Mouse (Mus musculus): Measurements from ENCODE around the gene Hck. TPM values are rescaled to one million over a fixed set of nuclear protein-coding genes. Genes with fewer than 3 reads are reported as not detected.

Gene Hck
- polyA plus RNA-seq, 2 experiments = 8.4 to 11.1 TPM

DNA sequence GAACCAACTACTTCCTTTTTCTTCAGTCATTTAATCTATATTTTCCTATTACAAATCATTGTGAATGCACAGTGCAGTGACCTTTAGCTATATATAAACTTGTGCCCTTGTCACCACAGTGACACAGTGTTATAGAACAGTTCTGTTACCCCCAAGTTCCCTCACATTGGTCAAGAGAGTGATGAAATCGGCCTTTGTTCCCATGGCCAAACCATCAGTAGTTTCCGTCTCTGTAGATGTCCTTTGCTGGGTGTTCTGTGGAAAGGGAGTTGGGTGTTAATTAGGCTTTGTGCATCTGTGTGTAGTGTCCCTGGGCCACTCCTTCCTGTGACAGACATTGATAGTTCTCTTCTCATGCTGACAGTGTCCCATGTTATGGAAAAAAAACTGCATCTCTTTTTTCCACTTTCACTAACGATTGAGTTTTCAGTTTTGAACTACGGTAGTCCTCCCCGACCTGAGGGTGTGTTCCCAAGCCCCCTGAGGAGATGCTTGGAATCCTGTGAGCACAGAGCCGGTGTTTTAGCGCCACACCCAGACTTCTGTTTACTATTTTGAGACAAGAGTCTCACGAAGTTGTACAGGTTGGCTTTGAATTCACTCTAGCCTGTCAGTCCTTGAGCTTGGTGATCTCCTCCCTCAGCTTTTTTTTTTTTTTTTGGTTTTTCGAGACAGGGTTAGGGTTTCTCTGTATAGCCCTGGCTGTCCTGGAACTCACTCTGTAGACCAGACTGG, 62.4 kb downstream of the Hck start:
- Histone ChIP-seq H3K36me3 (ENCODE audit: control insufficient read depth, insufficient read depth, low read length) (0 out of 2 replicates have a peak, but pooled peaks cover 3% of the 10 kb centered on the region), H3K27me3 (ENCODE audit: control insufficient read depth, insufficient read depth, low read length) (no peaks in the 10 kb centered on the region), H3K9me3 (ENCODE audit: control insufficient read depth, low read length) (no peaks in the 10 kb centered on the region), H3K4me3 (replicated peaks; ENCODE audit: low read length) (no peak overlapping the region), H3K27ac (replicated peaks; ENCODE audit: low read depth, low read length) (no peak overlapping the region), H3K4me2 (replicated peaks; ENCODE audit: low read depth, low read length, severe bottlenecking) (no peak overlapping the region), H3K4me1 (ENCODE audit: control insufficient read depth, insufficient read depth, low read length) (no peaks in the 10 kb centered on the region), H3K9ac (ENCODE audit: low read depth, low read length, severe bottlenecking) (no peak overlapping the region)
- WGBS = 86% methylated on average over 9 of the region's 9 CpGs
- ATAC-seq (ENCODE audit: low FRiP score, low read depth) (no peak), DNase-seq (ENCODE audit: low spot score) (no peak)
- no peak for TF ChIP-seq POLR2A (IDR thresholded peaks at IDR 0.05; ENCODE audit: borderline replicate concordance, extremely low read depth, insufficient read depth, insufficient read length)

DNA sequence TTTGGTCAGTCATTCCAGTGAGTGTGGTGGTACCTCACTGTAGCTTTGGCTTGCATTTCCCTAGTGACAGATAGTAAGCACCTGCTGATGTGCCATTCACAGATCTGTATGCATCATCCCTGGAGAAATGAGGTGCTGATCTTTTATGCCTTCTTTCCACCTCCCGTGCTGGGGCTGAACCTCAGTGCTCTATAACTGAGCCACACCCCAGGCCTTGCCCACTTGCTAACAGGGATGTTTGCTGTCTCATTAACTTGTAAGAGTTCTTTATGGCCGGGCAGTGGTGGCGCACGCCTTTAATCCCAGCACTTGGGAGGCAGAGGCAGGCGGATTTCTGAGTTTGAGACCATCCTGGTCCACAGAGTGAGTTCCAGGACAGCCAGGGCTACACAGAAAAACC, 63.7 kb downstream of the Hck start:
- no peak for TF ChIP-seq POLR2A (IDR thresholded peaks at IDR 0.05; ENCODE audit: borderline replicate concordance, extremely low read depth, insufficient read depth, insufficient read length)
- Histone ChIP-seq H3K36me3 (ENCODE audit: control insufficient read depth, insufficient read depth, low read length) (0 out of 2 replicates have a peak, but pooled peaks cover 3% of the 10 kb centered on the region), H3K4me1 (ENCODE audit: control insufficient read depth, insufficient read depth, low read length) (no peaks in the 10 kb centered on the region), H3K4me2 (replicated peaks; ENCODE audit: low read depth, low read length, severe bottlenecking) (no peak overlapping the region), H3K27me3 (ENCODE audit: control insufficient read depth, insufficient read depth, low read length) (no peaks in the 10 kb centered on the region), H3K27ac (replicated peaks; ENCODE audit: low read depth, low read length) (no peak overlapping the region), H3K4me3 (replicated peaks; ENCODE audit: low read length) (no peak overlapping the region), H3K9ac (ENCODE audit: low read depth, low read length, severe bottlenecking) (no peak overlapping the region), H3K9me3 (ENCODE audit: control insufficient read depth, low read length) (no peaks in the 10 kb centered on the region)
- WGBS = 88% methylated on average over 5 of the region's 5 CpGs
- DNase-seq (ENCODE audit: low spot score) (no peak), ATAC-seq (ENCODE audit: low FRiP score, low read depth) (no peak)

DNA sequence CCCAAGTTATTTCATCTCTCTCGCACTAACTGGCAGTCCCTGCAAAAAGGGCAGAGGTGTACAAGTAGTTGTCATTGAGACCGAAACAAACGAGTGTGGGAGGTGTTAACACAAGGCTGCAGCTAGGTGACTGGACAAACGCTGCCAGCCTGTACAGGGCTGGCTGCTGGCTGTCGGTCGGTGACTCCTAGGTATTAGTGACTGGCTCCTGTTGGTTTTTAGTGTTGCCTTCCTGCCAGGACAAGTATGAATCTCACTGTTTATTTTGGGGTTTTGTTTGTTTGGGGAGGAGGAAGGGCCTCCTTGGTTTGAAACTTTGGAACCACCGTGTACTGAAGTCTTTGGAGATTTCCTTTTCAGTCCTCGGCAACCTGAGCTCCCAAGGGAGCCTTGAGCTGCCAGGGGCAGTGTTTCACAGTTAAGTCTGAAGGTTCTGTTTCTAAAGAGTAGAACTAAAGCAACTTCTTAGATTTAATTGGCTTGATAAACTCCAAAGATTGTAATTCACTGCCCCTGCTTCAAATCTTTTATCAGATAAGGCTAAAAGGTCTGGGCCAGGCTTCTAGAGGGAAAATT, 67.8 kb downstream of the Hck start:
- H3K27ac ChIP-seq (replicated peaks; ENCODE audit: low read depth, low read length) = no peak overlapping the region
- ATAC-seq (ENCODE audit: low FRiP score, low read depth) = no peak
- no peak for TF ChIP-seq POLR2A (IDR thresholded peaks at IDR 0.05; ENCODE audit: borderline replicate concordance, extremely low read depth, insufficient read depth, insufficient read length)
- H3K9me3 ChIP-seq (ENCODE audit: control insufficient read depth, low read length) = no peaks in the 10 kb centered on the region
- H3K9ac ChIP-seq (ENCODE audit: low read depth, low read length, severe bottlenecking) = no peak overlapping the region
- peaks cover 21% of the 10 kb centered on the region for H3K36me3 ChIP-seq (ENCODE audit: control insufficient read depth, insufficient read depth, low read length)
- DNase-seq (ENCODE audit: low spot score) = no peak
- H3K27me3 ChIP-seq (ENCODE audit: control insufficient read depth, insufficient read depth, low read length) = no peaks in the 10 kb centered on the region
- H3K4me1 ChIP-seq (ENCODE audit: control insufficient read depth, insufficient read depth, low read length) = no peaks in the 10 kb centered on the region
- 69% methylated on average over 8 of the region's 8 CpGs for WGBS
- H3K4me3 ChIP-seq (replicated peaks; ENCODE audit: low read length) = no peak overlapping the region
- H3K4me2 ChIP-seq (replicated peaks; ENCODE audit: low read depth, low read length, severe bottlenecking) = no peak overlapping the region

DNA sequence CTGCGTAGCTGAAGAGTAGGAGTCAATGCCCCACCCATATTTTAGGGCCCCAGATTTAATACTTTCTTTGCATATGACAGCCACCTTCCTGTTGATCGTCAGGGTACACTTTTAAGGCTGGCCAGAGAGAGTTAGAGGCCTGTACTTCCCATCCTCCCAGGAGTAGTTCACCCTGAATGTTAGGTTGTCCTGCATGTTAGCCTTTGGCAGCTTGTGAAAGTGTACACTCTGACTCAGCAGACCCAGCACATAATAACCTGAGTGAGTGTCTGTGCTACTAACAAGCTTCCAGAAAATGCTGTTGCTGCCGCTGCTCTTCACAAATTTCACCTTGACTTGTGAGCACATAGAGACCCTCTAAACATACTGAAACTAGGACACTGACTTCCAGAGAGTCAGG, 68.9 kb downstream of the Hck start:
- Histone ChIP-seq H3K4me1 (ENCODE audit: control insufficient read depth, insufficient read depth, low read length) (no peaks in the 10 kb centered on the region), H3K27me3 (ENCODE audit: control insufficient read depth, insufficient read depth, low read length) (no peaks in the 10 kb centered on the region), H3K36me3 (ENCODE audit: control insufficient read depth, insufficient read depth, low read length) (peaks cover 32% of the 10 kb centered on the region), H3K9ac (ENCODE audit: low read depth, low read length, severe bottlenecking) (no peak overlapping the region), H3K9me3 (ENCODE audit: control insufficient read depth, low read length) (no peaks in the 10 kb centered on the region), H3K27ac (replicated peaks; ENCODE audit: low read depth, low read length) (no peak overlapping the region), H3K4me3 (replicated peaks; ENCODE audit: low read length) (no peak overlapping the region), H3K4me2 (replicated peaks; ENCODE audit: low read depth, low read length, severe bottlenecking) (no peak overlapping the region)
- no peak for TF ChIP-seq POLR2A (IDR thresholded peaks at IDR 0.05; ENCODE audit: borderline replicate concordance, extremely low read depth, insufficient read depth, insufficient read length)
- DNase-seq (ENCODE audit: low spot score) (no peak), ATAC-seq (ENCODE audit: low FRiP score, low read depth) (no peak)
- WGBS = 85% methylated on average over 3 of the region's 3 CpGs

DNA sequence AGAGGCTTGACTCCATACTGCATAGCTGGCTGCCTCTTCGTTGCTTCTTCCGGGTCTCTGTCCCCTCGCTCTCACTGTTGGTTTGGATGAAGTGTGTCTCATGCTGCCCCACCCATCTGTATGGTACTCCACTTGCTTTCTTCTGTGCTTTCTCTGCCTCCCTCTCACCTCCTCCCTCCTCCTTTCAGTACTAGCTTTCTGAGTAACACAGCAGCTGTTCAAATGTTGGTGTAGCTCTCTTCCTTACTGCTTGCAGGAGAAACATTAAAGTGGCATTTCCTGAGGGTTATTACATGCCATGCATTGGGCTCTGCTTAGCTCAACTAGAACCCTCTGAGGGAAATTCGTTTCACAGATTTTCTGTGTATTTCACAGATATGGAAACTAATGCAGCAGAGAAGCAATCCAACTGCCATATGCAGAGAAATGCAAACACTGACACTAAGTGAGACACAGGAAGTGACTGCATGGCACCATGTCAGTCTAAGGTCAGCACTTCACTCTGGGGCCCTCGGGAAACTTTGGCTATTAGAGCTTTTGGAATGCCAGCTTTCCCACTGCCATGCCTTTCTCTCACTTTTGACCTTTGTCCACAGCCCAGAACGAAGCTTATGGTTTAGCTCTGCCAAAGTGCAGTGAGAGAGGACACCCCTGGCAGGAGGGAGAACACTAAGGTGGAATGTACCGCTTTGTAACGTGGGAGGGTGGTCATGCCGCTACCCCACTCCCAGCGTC, 71.0 kb downstream of the Hck start:
- peaks cover 52% of the 10 kb centered on the region for H3K36me3 ChIP-seq (ENCODE audit: control insufficient read depth, insufficient read depth, low read length)
- no peak overlapping the region for H3K9ac ChIP-seq (ENCODE audit: low read depth, low read length, severe bottlenecking)
- no peak overlapping the region for H3K4me3 ChIP-seq (replicated peaks; ENCODE audit: low read length)
- H3K27ac ChIP-seq (replicated peaks; ENCODE audit: low read depth, low read length) = no peak overlapping the region
- no peak for TF ChIP-seq POLR2A (IDR thresholded peaks at IDR 0.05; ENCODE audit: borderline replicate concordance, extremely low read depth, insufficient read depth, insufficient read length)
- H3K27me3 ChIP-seq (ENCODE audit: control insufficient read depth, insufficient read depth, low read length) = no peaks in the 10 kb centered on the region
- ATAC-seq (ENCODE audit: low FRiP score, low read depth) (no peak), DNase-seq (ENCODE audit: low spot score) (no peak)
- H3K4me1 ChIP-seq (ENCODE audit: control insufficient read depth, insufficient read depth, low read length) = no peaks in the 10 kb centered on the region
- no peak overlapping the region for H3K4me2 ChIP-seq (replicated peaks; ENCODE audit: low read depth, low read length, severe bottlenecking)
- WGBS = 81% methylated on average over 10 of the region's 10 CpGs
- no peaks in the 10 kb centered on the region for H3K9me3 ChIP-seq (ENCODE audit: control insufficient read depth, low read length)

Measured in limb, embryonic 14.5 days (tissue).